Mouse (Mus musculus): Measurements from ENCODE around the gene Gm20388. TPM values are rescaled to one million over a fixed set of nuclear protein-coding genes. Genes with fewer than 3 reads are reported as not detected.

Gm20388 gene
- total and polyA plus RNA-seq, 2 experiments from 2014 or later: 17.3 TPM; not detected in 1

DNA sequence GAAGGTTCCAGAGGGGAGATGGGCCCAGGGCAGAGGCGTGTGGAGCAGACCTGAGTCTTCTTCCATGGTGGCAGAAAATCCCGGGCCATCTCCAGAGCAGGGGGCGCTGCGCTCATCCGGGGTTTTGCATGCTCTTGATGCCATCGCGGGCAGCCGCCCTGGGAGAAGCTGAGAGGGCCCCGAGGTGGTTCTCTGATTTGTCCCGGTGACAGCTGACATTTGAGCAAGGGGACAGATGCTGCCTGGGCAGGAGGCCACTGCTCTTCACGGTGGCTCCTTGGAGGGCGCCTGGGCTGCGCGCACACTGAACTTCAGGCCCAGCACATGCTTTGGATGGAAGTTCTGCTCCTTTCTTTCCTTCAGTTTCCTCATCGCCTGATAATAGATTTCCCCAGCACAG lies 2207.9 kb downstream of the Gm20388 start:
- 70% methylated on average over 15 of the region's 15 CpGs for WGBS
- Histone ChIP-seq H3K9me3 (replicated peaks; ENCODE audit: control insufficient read depth, low read length) (no peaks in the 10 kb centered on the region), H3K9ac (replicated peaks; ENCODE audit: low read depth, low read length) (no peak overlapping the region), H3K4me3 (ENCODE audit: low read depth, low read length) (no peak overlapping the region), H3K27ac (ENCODE audit: low read depth) (no peak overlapping the region), H3K36me3 (replicated peaks; ENCODE audit: control insufficient read depth, insufficient read depth, low read length) (no peaks in the 10 kb centered on the region), H3K27me3 (ENCODE audit: control insufficient read depth, insufficient read depth, low read length) (no peaks in the 10 kb centered on the region; the same call in 1 of the 2 replicates), H3K4me1 (ENCODE audit: control insufficient read depth, insufficient read depth) (no peaks in the 10 kb centered on the region), H3K4me2 (ENCODE audit: low read depth, low read length) (no peak overlapping the region)
- ATAC-seq (ENCODE audit: insufficient read depth, low read depth): no peak
- DNase-seq (ENCODE audit: low spot score): no peak
- TF ChIP-seq CTCF (IDR thresholded peaks at IDR 0.05; ENCODE audit: low read depth) (no peak), EP300 (IDR thresholded peaks at IDR 0.05; ENCODE audit: low read depth) (no peak)

GRCm38 (mm10) chr8:122124326-122124725 lies 2213.7 kb downstream of the Gm20388 start:
- no peak overlapping the region for H3K27ac ChIP-seq (ENCODE audit: low read depth)
- no peak for ATAC-seq (ENCODE audit: insufficient read depth, low read depth)
- peaks cover 6% of the 10 kb centered on the region; the same call in 1 of the 2 replicates for H3K4me1 ChIP-seq (ENCODE audit: control insufficient read depth, insufficient read depth)
- H3K9ac ChIP-seq (replicated peaks; ENCODE audit: low read depth, low read length): no peak overlapping the region
- 85% methylated on average over 3 of the region's 3 CpGs for WGBS
- no peak for DNase-seq (ENCODE audit: low spot score)
- no peaks in the 10 kb centered on the region for H3K27me3 ChIP-seq (ENCODE audit: control insufficient read depth, insufficient read depth, low read length)
- H3K9me3 ChIP-seq (replicated peaks; ENCODE audit: control insufficient read depth, low read length): no peaks in the 10 kb centered on the region; the same call in 1 of the 2 replicates
- H3K36me3 ChIP-seq (replicated peaks; ENCODE audit: control insufficient read depth, insufficient read depth, low read length): no peaks in the 10 kb centered on the region
- no peak overlapping the region for H3K4me3 ChIP-seq (ENCODE audit: low read depth, low read length)
- TF ChIP-seq EP300 (IDR thresholded peaks at IDR 0.05; ENCODE audit: low read depth) (no peak), CTCF (IDR thresholded peaks at IDR 0.05; ENCODE audit: low read depth) (peak; percentile 27; the same call in 1 of the 2 replicates)
- no peak overlapping the region for H3K4me2 ChIP-seq (ENCODE audit: low read depth, low read length)

DNA sequence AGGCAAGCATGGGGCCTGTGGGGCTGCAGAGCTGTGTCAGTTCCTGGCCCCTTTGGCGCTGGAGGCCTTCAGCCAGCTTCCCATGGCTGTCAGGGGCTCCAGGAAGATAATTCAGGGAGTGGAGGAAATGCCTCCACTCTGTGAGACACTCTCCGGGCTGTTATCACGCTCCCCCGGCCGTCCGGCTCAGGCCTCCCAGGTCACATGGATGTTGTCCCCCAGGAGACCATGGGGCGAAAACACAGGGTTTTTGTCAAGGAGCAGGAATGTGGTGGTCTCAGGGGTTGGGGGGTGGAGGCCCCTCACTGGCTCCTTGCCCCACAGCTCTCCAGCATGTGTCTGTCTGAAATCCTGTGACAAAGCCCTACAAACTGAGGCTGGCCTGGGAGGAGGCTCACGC lies 2216.0 kb downstream of the Gm20388 start:
- H3K27ac ChIP-seq (ENCODE audit: low read depth): no peak overlapping the region
- WGBS: 26% methylated on average over 8 of the region's 8 CpGs
- peaks cover 6% of the 10 kb centered on the region; the same call in 1 of the 2 replicates for H3K4me1 ChIP-seq (ENCODE audit: control insufficient read depth, insufficient read depth)
- no peaks in the 10 kb centered on the region; the same call in 1 of the 2 replicates for H3K9me3 ChIP-seq (replicated peaks; ENCODE audit: control insufficient read depth, low read length)
- H3K4me2 ChIP-seq (ENCODE audit: low read depth, low read length): no peak overlapping the region
- ATAC-seq (ENCODE audit: insufficient read depth, low read depth) (peak; percentile 55; the same call in 1 of the 2 replicates), DNase-seq (ENCODE audit: low spot score) (peak; percentile 39)
- no peak overlapping the region for H3K4me3 ChIP-seq (ENCODE audit: low read depth, low read length)
- TF ChIP-seq EP300 (IDR thresholded peaks at IDR 0.05; ENCODE audit: low read depth) (no peak), CTCF (IDR thresholded peaks at IDR 0.05; ENCODE audit: low read depth) (no peak)
- no peak overlapping the region for H3K9ac ChIP-seq (replicated peaks; ENCODE audit: low read depth, low read length)
- H3K27me3 ChIP-seq (ENCODE audit: control insufficient read depth, insufficient read depth, low read length): no peaks in the 10 kb centered on the region
- H3K36me3 ChIP-seq (replicated peaks; ENCODE audit: control insufficient read depth, insufficient read depth, low read length): no peaks in the 10 kb centered on the region

- Histone ChIP-seq H3K27ac (ENCODE audit: low read depth) (no peak overlapping the region), H3K4me3 (ENCODE audit: low read depth, low read length) (no peak overlapping the region), H3K9me3 (replicated peaks; ENCODE audit: control insufficient read depth, low read length) (no peaks in the 10 kb centered on the region), H3K4me1 (ENCODE audit: control insufficient read depth, insufficient read depth) (0 out of 2 replicates have a peak, but pooled peaks cover 6% of the 10 kb centered on the region), H3K4me2 (ENCODE audit: low read depth, low read length) (no peak overlapping the region), H3K36me3 (replicated peaks; ENCODE audit: control insufficient read depth, insufficient read depth, low read length) (no peaks in the 10 kb centered on the region), H3K9ac (replicated peaks; ENCODE audit: low read depth, low read length) (no peak overlapping the region), H3K27me3 (ENCODE audit: control insufficient read depth, insufficient read depth, low read length) (no peaks in the 10 kb centered on the region)
- ATAC-seq (ENCODE audit: insufficient read depth, low read depth): no peak
- TF ChIP-seq EP300 (IDR thresholded peaks at IDR 0.05; ENCODE audit: low read depth): no peak
- TF ChIP-seq CTCF (IDR thresholded peaks at IDR 0.05; ENCODE audit: low read depth): no peak
- 60% methylated on average over 3 of the region's 3 CpGs for WGBS
- no peak for DNase-seq (ENCODE audit: low spot score)
Observed at GRCm38 (mm10) chr8:122134121-122134529, 2223.5 kb downstream of the Gm20388 start.

GRCm38 (mm10) chr8:122135494-122135893 lies 2224.9 kb downstream of the Gm20388 start:
- Histone ChIP-seq H3K9ac (replicated peaks; ENCODE audit: low read depth, low read length) (no peak overlapping the region), H3K27ac (ENCODE audit: low read depth) (no peak overlapping the region), H3K36me3 (replicated peaks; ENCODE audit: control insufficient read depth, insufficient read depth, low read length) (no peaks in the 10 kb centered on the region), H3K9me3 (replicated peaks; ENCODE audit: control insufficient read depth, low read length) (no peaks in the 10 kb centered on the region), H3K27me3 (ENCODE audit: control insufficient read depth, insufficient read depth, low read length) (no peaks in the 10 kb centered on the region), H3K4me3 (ENCODE audit: low read depth, low read length) (no peak overlapping the region), H3K4me1 (ENCODE audit: control insufficient read depth, insufficient read depth) (0 out of 2 replicates have a peak, but pooled peaks cover 10% of the 10 kb centered on the region), H3K4me2 (ENCODE audit: low read depth, low read length) (no peak overlapping the region)
- WGBS: 77% methylated on average over 5 of the region's 5 CpGs
- no peak for DNase-seq (ENCODE audit: low spot score)
- ATAC-seq (ENCODE audit: insufficient read depth, low read depth): no peak
- no peak for TF ChIP-seq EP300 (IDR thresholded peaks at IDR 0.05; ENCODE audit: low read depth)
- TF ChIP-seq CTCF (IDR thresholded peaks at IDR 0.05; ENCODE audit: low read depth): no peak

DNA sequence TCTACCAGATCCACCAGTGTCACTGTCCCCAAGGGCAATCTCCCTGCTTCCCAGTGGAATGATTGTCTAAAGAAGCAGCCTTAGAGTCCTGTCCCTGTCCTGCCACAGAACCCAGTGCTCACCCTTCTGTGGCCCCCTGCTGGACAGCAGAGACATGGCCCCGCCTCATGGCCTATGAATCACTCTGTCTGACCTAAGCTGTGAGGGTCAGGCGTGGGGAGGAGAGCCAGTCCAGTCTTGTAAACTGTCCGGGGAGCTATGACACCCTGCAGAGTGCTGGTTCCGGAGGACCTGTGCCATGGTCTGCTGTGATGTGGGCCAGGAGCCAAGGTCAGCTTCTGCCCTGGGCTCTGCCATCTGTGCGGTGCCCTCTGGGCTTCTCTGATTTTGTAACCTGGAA lies 2229.1 kb downstream of the Gm20388 start:
- ATAC-seq (ENCODE audit: insufficient read depth, low read depth): peak; percentile 83
- 37% methylated on average over 5 of the region's 5 CpGs for WGBS
- Histone ChIP-seq H3K27ac (ENCODE audit: low read depth) (no peak overlapping the region), H3K4me1 (ENCODE audit: control insufficient read depth, insufficient read depth) (peaks cover 29% of the 10 kb centered on the region), H3K27me3 (ENCODE audit: control insufficient read depth, insufficient read depth, low read length) (no peaks in the 10 kb centered on the region), H3K9ac (replicated peaks; ENCODE audit: low read depth, low read length) (no peak overlapping the region), H3K9me3 (replicated peaks; ENCODE audit: control insufficient read depth, low read length) (no peaks in the 10 kb centered on the region), H3K4me2 (ENCODE audit: low read depth, low read length) (no peak overlapping the region), H3K4me3 (ENCODE audit: low read depth, low read length) (no peak overlapping the region), H3K36me3 (replicated peaks; ENCODE audit: control insufficient read depth, insufficient read depth, low read length) (no peaks in the 10 kb centered on the region)
- TF ChIP-seq CTCF (IDR thresholded peaks at IDR 0.05; ENCODE audit: low read depth): peak; percentile 95
- no peak for TF ChIP-seq EP300 (IDR thresholded peaks at IDR 0.05; ENCODE audit: low read depth)
- DNase-seq (ENCODE audit: low spot score): peak; percentile 74
